Mouse (Mus musculus): ENCODE data around the gene Scgb3a1.

The Scgb3a1 gene

GRCm38 (mm10) chr11:49658791-49659469, 4.5 kb upstream of the Scgb3a1 start:
- DNase-seq: peak; percentile 18

GRCm38 (mm10) chr11:49659470-49659799, 4.0 kb upstream of the Scgb3a1 start:
- DNase-seq: no peak

GRCm38 (mm10) chr11:49662292-49662780, 1.1 kb upstream of the Scgb3a1 start:
- no peak for DNase-seq

- DNase-seq: no peak
Observed at GRCm38 (mm10) chr11:49664262-49665140, 1.1 kb downstream of the Scgb3a1 start.

- no peak for DNase-seq
Observed at GRCm38 (mm10) chr11:49665462-49665861, 2.1 kb downstream of the Scgb3a1 start.

GRCm38 (mm10) chr11:49673433-49673832, 10.0 kb downstream of the Scgb3a1 start:
- no peak for DNase-seq

- DNase-seq: no peak
Observed at GRCm38 (mm10) chr11:49684237-49684973, 21.0 kb downstream of the Scgb3a1 start.

GRCm38 (mm10) chr11:49695013-49695412, 31.6 kb downstream of the Scgb3a1 start:
- no peak for DNase-seq

- peak; percentile 21 for DNase-seq
Observed at GRCm38 (mm10) chr11:49695695-49696094, 32.3 kb downstream of the Scgb3a1 start.

GRCm38 (mm10) chr11:49696472-49696871, 33.1 kb downstream of the Scgb3a1 start:
- no peak for DNase-seq

GRCm38 (mm10) chr11:49697779-49698178, 34.4 kb downstream of the Scgb3a1 start:
- DNase-seq: no peak

- DNase-seq: no peak
Observed at GRCm38 (mm10) chr11:49699079-49699478, 35.7 kb downstream of the Scgb3a1 start.

GRCm38 (mm10) chr11:49702014-49702413, 38.6 kb downstream of the Scgb3a1 start:
- no peak for DNase-seq

GRCm38 (mm10) chr11:49704804-49705203, 41.4 kb downstream of the Scgb3a1 start:
- no peak for DNase-seq

GRCm38 (mm10) chr11:49707834-49708233, 44.4 kb downstream of the Scgb3a1 start:
- DNase-seq: no peak

GRCm38 (mm10) chr11:49710664-49711063, 47.3 kb downstream of the Scgb3a1 start:
- no peak for DNase-seq

- DNase-seq: no peak
Observed at GRCm38 (mm10) chr11:49711981-49712554, 48.7 kb downstream of the Scgb3a1 start.

GRCm38 (mm10) chr11:49712555-49713335, 49.3 kb downstream of the Scgb3a1 start, which contains the start of gene Cnot6:
TSS of gene Cnot6 (minus strand) at chr11:49712723.
- peak; percentile 99 for DNase-seq

GRCm38 (mm10) chr11:49713336-49714334, 50.2 kb downstream of the Scgb3a1 start:
- DNase-seq: peak; percentile 37

All from kidney, postnatal 14 days (tissue).